Mouse (Mus musculus) heart, adult 2 months (tissue): ENCODE measurements at regions not wholly inside any gene's neighbourhood (a gene's known extent, or its start where the extent isn't known, plus 50 kb on each side); places are given as distances from the start of the nearest gene placed in this dataset.

Experiments
- CTCF ChIP-seq: fragments of 200-600 bp; IDR thresholded peaks from 2 replicates; pipeline ENCODE4 v1.8.1; 2022; ENCODE audit warnings: antibody characterized with exemption, mild to moderate bottlenecking, moderate library complexity
- EP300 ChIP-seq: fragments of 200-500 bp; IDR thresholded peaks from 2 replicates; pipeline ENCODE4 v1.6.1; 2011; ENCODE audit warnings: low read depth, low read length, control low read depth; ENCODE audit not compliant: insufficient read depth
- POLR2A ChIP-seq: fragments of 200-500 bp; IDR thresholded peaks from 2 replicates; pipeline ENCODE4 v1.6.1; 2011; ENCODE audit warnings: mild to moderate bottlenecking, low read depth, low read length, control low read depth; ENCODE audit not compliant: insufficient read depth

DNA sequence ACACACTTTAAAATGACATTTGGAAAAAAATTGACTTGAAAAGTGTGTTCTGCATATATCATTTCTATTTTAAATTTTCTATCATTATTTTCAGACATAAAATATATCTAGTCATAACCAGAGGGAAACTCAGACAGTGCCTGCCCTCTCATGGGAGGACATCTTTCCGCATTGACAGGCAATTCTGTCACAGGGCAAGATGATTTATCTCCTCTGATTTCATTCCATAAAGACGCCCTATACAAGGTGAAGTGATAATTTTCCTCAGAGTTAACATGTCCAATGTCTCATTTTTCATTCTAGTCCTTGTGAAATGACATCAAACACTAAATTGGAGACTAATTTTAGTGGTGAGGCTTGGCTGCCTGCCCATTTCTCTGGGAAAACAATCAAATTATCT lies 643.6 kb downstream of the Brinp3 start:
- TF ChIP-seq CTCF, result no peak
- TF ChIP-seq POLR2A, result no peak
- TF ChIP-seq EP300, result no peak
